Mouse (Mus musculus) heart, embryonic 15.5 days (tissue): ENCODE data around the gene Rnaseh2c. TPM values are rescaled to one million over a fixed set of nuclear protein-coding genes. Genes with fewer than 3 reads are reported as not detected.

Experiments used
- ATAC-seq: fragments of 200-750 bp; cut with Nextera tagmentation; replicated peaks from 2 replicates; pipeline ENCODE4 v1.8.0; 2017; ENCODE audit warnings: low read depth, moderate TSS enrichment; ENCODE audit not compliant: insufficient number of reproducible peaks, insufficient read depth, low FRiP score
- H3K27ac ChIP-seq: fragments of 300-500 bp; sonication (generic); 2 replicates; pipeline ENCODE4 v1.5.1; 2015; ENCODE audit warnings: mild to moderate bottlenecking, inconsistent platforms
- H3K27me3 ChIP-seq: fragments of 300-500 bp; sonication (generic); 2 replicates; pipeline ENCODE4 v1.6.1; 2015; ENCODE audit warnings: inconsistent platforms
- H3K36me3 ChIP-seq: fragments of 300-500 bp; sonication (generic); 2 replicates; pipeline ENCODE4 v1.6.1; 2015; ENCODE audit warnings: mild to moderate bottlenecking, inconsistent platforms
- H3K4me1 ChIP-seq: fragments of 300-500 bp; sonication (generic); replicated peaks from 2 replicates; pipeline ENCODE4 v1.6.1; 2015; ENCODE audit warnings: inconsistent platforms
- H3K4me2 ChIP-seq: fragments of 300-500 bp; sonication (generic); 2 replicates; pipeline ENCODE4 v1.6.1; 2015; ENCODE audit warnings: inconsistent platforms, mild to moderate bottlenecking, moderate library complexity
- H3K4me3 ChIP-seq: fragments of 300-500 bp; sonication (generic); 2 replicates; pipeline ENCODE4 v1.5.1; 2015; ENCODE audit warnings: mild to moderate bottlenecking, inconsistent platforms
- H3K9ac ChIP-seq: fragments of 300-500 bp; sonication (generic); 2 replicates; pipeline ENCODE4 v1.6.1; 2015; ENCODE audit warnings: mild to moderate bottlenecking, inconsistent platforms
- H3K9me3 ChIP-seq: fragments of 300-500 bp; sonication (generic); replicated peaks from 2 replicates; pipeline ENCODE4 v1.6.1; 2016; ENCODE audit warnings: inconsistent platforms
- WGBS: fragments of 180-500 bp; shearing (Covaris S2); methylation state at CpG from one replicate; pipeline ENCODE4 v1.1.7; 2015; ENCODE audit warnings: mixed read lengths; 5-methylcytosine and 5-hydroxymethylcytosine counted together
- polyA plus RNA-seq: library from polyadenylated mRNA; unstranded; fragments of >200 nt; fragmentation: Nextera tagmentation; extraction: Ambion mirVana; gene quantifications from 2 replicates; pipeline ENCODE4 v1.2.1, GENCODE M21; 2015

The Rnaseh2c gene
- polyA plus RNA-seq, 1 experiment from 2014 or later = 96.1 TPM

DNA sequence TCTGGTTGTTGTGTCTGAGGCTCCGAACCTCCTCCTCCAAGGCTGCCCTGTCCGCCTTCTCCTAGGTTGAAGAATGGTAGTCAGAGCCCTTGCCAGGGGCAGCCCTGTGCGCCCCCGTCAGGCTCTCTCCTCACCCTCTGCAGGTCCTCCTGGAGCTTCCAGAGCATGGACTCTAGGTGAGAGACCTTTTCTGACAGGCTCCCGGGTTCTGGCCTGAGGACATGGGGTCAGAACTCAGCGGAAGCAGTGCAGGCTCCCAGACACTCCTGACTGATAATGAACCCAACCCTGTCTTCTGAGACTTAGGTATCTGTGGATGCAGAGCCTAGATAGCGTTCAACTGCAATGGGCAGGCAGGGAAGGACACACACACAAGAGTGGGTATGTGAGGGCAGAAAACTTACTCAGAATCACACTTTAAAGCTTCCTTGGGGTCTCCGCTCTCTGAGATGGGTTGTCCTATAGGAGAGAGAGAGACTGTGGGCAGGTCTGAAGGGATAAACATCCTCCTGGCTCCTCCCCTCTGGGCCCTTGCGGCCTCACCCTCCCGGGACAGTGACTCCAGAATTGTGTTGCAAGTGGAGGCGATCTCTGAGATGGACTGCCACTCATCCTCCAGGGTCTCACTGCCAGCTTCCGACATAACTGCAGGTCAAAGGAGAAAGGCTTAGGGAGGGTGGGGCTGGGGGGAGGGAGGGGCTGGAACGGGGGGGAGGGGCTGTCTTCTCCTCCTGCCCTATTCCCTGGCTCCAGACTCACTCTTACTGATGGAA, 50.0 kb downstream of the Rnaseh2c start:
- 67% methylated on average over 13 of the region's 13 CpGs for WGBS
- no peaks in the 10 kb centered on the region for H3K9me3 ChIP-seq
- H3K4me1 ChIP-seq = peaks cover 36% of the 10 kb centered on the region
- H3K9ac ChIP-seq = no peak overlapping the region
- no peak overlapping the region for H3K4me2 ChIP-seq
- H3K4me3 ChIP-seq = no peak overlapping the region
- peaks cover 19% of the 10 kb centered on the region for H3K27me3 ChIP-seq
- H3K27ac ChIP-seq = no peak overlapping the region
- ATAC-seq = no peak
- H3K36me3 ChIP-seq = peaks cover 51% of the 10 kb centered on the region

DNA sequence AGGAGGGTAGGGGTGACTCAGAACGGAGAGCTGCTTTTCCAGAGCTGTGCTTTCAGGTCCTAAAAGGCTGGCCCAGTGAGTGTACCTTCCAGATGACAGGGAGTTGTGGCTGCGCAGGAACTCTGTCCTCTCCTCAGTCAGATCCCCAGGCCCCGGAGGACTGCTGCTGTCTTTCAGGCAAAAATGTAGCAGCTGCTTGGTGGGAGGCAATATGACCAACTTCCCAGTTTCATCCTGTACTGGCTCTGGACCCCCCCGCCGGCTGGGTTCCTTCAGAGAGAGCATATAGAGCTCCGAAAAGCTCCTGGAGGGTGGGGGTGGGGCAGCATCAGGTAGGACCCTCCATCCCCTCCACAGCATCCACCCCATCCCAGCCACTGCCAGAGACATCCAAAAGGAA, 50.9 kb downstream of the Rnaseh2c start:
- no peak overlapping the region for H3K4me3 ChIP-seq
- no peak overlapping the region for H3K27ac ChIP-seq
- no peak overlapping the region for H3K4me2 ChIP-seq
- H3K27me3 ChIP-seq = peaks cover 19% of the 10 kb centered on the region
- no peak overlapping the region for H3K9ac ChIP-seq
- H3K4me1 ChIP-seq = peaks cover 36% of the 10 kb centered on the region
- 83% methylated on average over 6 of the region's 6 CpGs for WGBS
- ATAC-seq = no peak
- peaks cover 47% of the 10 kb centered on the region for H3K36me3 ChIP-seq
- no peaks in the 10 kb centered on the region for H3K9me3 ChIP-seq

DNA sequence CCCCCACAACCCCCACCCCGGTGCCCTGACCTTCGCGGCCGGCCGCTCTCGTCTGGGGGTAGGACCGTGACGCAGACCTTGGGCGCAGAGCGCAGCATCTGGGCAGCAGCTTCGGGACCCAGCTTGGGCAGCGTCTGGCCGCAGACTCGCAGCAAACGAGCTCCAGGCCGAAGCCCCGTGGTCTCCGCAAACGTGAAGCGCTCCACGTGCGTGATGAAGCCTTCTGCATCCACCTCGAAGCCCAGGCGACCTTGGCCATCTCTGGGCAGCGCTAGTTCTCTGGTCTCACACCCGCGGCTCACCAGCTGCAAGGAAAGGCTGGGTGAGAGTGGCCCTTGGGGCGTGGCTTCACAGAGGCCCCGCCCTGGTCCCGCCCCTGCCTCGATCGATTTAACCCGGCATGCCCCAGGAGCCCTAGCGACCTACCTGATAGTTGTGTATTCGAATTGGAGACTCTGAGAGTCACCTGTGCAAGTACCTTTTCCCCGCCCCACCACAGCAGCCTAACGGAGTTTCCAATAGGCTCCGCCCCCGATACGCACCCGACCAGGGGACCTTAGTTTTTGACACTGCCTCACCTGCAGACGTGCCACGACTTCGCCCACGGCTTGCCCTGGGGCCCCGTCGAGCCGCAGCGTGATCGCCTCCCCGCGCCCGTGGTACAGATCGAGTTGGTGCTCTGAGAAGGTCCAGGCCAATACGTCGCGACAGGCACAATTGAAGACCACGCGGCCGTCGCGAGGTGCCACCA, 52.5 kb downstream of the Rnaseh2c start:
- H3K4me3 ChIP-seq = peak overlapping the region; percentile 46
- peak overlapping the region; percentile 9; the same call in 1 of the 2 replicates for H3K9ac ChIP-seq
- no peak overlapping the region for H3K27ac ChIP-seq
- peak overlapping the region; percentile 68 for H3K4me2 ChIP-seq
- no peak for ATAC-seq
- peaks cover 42% of the 10 kb centered on the region for H3K36me3 ChIP-seq
- no peaks in the 10 kb centered on the region for H3K9me3 ChIP-seq
- peaks cover 21% of the 10 kb centered on the region for H3K4me1 ChIP-seq
- 27% methylated on average over 62 of the region's 62 CpGs for WGBS
- H3K27me3 ChIP-seq = peaks cover 19% of the 10 kb centered on the region

DNA sequence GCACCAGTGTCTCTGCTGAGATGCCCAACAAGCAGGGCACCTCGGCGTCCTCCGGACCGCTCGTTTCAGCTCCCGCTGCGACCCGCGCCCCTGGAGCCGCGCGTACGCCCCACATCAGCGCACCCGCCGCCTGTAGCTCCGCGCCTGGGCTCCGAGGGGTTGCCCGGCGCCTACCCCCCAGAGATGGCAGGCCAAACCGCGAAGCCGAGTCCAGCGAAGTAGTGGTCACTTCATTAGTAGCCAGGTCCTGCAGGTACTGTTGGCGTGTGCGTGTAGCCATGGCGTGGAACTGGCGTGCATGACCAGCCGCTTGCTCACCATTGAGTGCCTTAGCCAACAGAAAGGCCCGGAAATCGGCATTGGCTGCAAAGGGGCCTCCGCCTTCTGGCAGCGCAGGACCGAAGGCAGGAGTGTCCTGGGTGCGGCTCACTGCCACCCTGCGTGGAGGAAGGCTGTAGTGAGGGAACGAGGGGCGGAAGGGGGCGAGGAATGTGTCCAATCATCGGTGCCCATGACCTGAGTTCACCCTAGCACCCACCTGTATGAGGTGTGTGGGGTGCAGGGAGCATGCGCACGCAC, 53.1 kb downstream of the Rnaseh2c start:
- Histone ChIP-seq H3K4me1 (peaks cover 14% of the 10 kb centered on the region), H3K9me3 (no peaks in the 10 kb centered on the region), H3K36me3 (peaks cover 42% of the 10 kb centered on the region), H3K4me2 (peak overlapping the region; percentile 68), H3K27ac (no peak overlapping the region), H3K9ac (no peak overlapping the region; the same call in 1 of the 2 replicates), H3K4me3 (peak overlapping the region; percentile 46), H3K27me3 (peaks cover 19% of the 10 kb centered on the region)
- 34% methylated on average over 43 of the region's 43 CpGs for WGBS
- 0 out of 2 replicates have a peak, but pooled peaks have one; percentile 19 for ATAC-seq

Other genes starting within 250 kb of the Rnaseh2c start
- gene Eif1ad, start 235.1 kb upstream of the Rnaseh2c start, polyA plus RNA-seq = 35.3 and 45.7 TPM in 2 replicates
- 405 and 409 TPM in 2 replicates for gene Banf1, start 234.7 kb upstream of the Rnaseh2c start, polyA plus RNA-seq
- 34.3 and 47.0 TPM in 2 replicates for gene Sart1, start 213.2 kb upstream of the Rnaseh2c start, polyA plus RNA-seq
- 2.0 TPM in 2 replicates for gene Tsga10ip, start 199.3 kb upstream of the Rnaseh2c start, polyA plus RNA-seq
- gene Drap1, start 176.9 kb upstream of the Rnaseh2c start, polyA plus RNA-seq = 205 and 220 TPM in 2 replicates
- gene AI837181, start 176.7 kb upstream of the Rnaseh2c start, polyA plus RNA-seq = 34.8 and 46.9 TPM in 2 replicates
- gene Fosl1, start 154.3 kb upstream of the Rnaseh2c start, polyA plus RNA-seq = not detected in 2 replicates
- gene Ccdc85b, start 144.0 kb upstream of the Rnaseh2c start, polyA plus RNA-seq = 9.0 and 9.9 TPM in 2 replicates
- gene Fibp, start 141.3 kb upstream of the Rnaseh2c start, polyA plus RNA-seq = 97.9 and 106 TPM in 2 replicates
- gene Ctsw, start 133.4 kb upstream of the Rnaseh2c start, polyA plus RNA-seq = 1.4 and 3.5 TPM in 2 replicates
- gene Efemp2, start 127.9 kb upstream of the Rnaseh2c start, polyA plus RNA-seq = 65.6 and 95.4 TPM in 2 replicates
- 33.8 and 48.7 TPM in 2 replicates for gene Mus81, start 113.5 kb upstream of the Rnaseh2c start, polyA plus RNA-seq
- gene Cfl1, start 111.4 kb upstream of the Rnaseh2c start, polyA plus RNA-seq = 1,578 and 1,766 TPM in 2 replicates
- gene 1700020D05Rik, start 98.1 kb upstream of the Rnaseh2c start, polyA plus RNA-seq = 0.14 and 0.16 TPM in 2 replicates
- 15.8 and 17.6 TPM in 2 replicates for gene Snx32, start 91.3 kb upstream of the Rnaseh2c start, polyA plus RNA-seq
- 0.25 and 0.87 TPM in 2 replicates for gene Ovol1, start 41.2 kb upstream of the Rnaseh2c start, polyA plus RNA-seq
- gene Ap5b1, start 33.8 kb upstream of the Rnaseh2c start, polyA plus RNA-seq = 2.0 and 4.5 TPM in 2 replicates
- gene Kat5, start 8.4 kb downstream of the Rnaseh2c start, polyA plus RNA-seq = 29.6 and 35.3 TPM in 2 replicates
- gene Rela, start 35.6 kb downstream of the Rnaseh2c start, polyA plus RNA-seq = 33.2 and 46.7 TPM in 2 replicates
- gene Sipa1, start 61.8 kb downstream of the Rnaseh2c start, polyA plus RNA-seq = 20.6 and 33.5 TPM in 2 replicates
- gene Map3k11, start 86.9 kb downstream of the Rnaseh2c start, polyA plus RNA-seq = 23.7 and 29.6 TPM in 2 replicates
- gene Pcnx3, start 87.0 kb downstream of the Rnaseh2c start, polyA plus RNA-seq = 8.9 and 14.2 TPM in 2 replicates
- gene Kcnk7, start 102.5 kb downstream of the Rnaseh2c start, polyA plus RNA-seq = 0.40 TPM in 1 of 2 replicates, not detected in the other
- gene Ehbp1l1, start 124.4 kb downstream of the Rnaseh2c start, polyA plus RNA-seq = 82.6 and 84.3 TPM in 2 replicates
- 68.1 and 82.4 TPM in 2 replicates for gene Fam89b, start 127.8 kb downstream of the Rnaseh2c start, polyA plus RNA-seq
- 26.6 and 43.3 TPM in 2 replicates for gene Ltbp3, start 139.0 kb downstream of the Rnaseh2c start, polyA plus RNA-seq
- 53.5 and 65.9 TPM in 2 replicates for gene Scyl1, start 169.5 kb downstream of the Rnaseh2c start, polyA plus RNA-seq